Mouse (Mus musculus) MEL (cell line): Measurements from ENCODE around the gene Pls1. TPM values are rescaled to one million over a fixed set of nuclear protein-coding genes. Genes with fewer than 3 reads are reported as not detected.

Experiments used
- DNase-seq: peaks from one replicate; pipeline ENCODE4 v3.0.0; 2011; ENCODE audit warnings: low read depth, low spot score
- H3K27ac ChIP-seq: 2 replicates; pipeline ENCODE4 v1.5.1; 2012; ENCODE audit warnings: low read depth, mild to moderate bottlenecking, control low read depth, low read length, moderate library complexity; ENCODE audit not compliant: control insufficient read depth
- H3K27me3 ChIP-seq, 2 experiments: fragments of 150-350 bp in 1 of 2; sonication (generic) in 1 of 2; 2 replicates each; pipeline ENCODE4 v1.6.1; 2012; ENCODE audit warnings: low read length in 2 of 2, mild to moderate bottlenecking in 2 of 2, improper control_type of control experiment in 1 of 2, moderate library complexity in 1 of 2; ENCODE audit not compliant: insufficient read depth in 2 of 2, control insufficient read depth in 1 of 2
- H3K36me3 ChIP-seq, 2 experiments: 2 replicates each; pipeline ENCODE4 v1.6.1; 2012 to 2014; ENCODE audit warnings: low read length in 2 of 2, improper control_type of control experiment in 1 of 2, inconsistent platforms in 1 of 2, mild to moderate bottlenecking in 1 of 2; ENCODE audit not compliant: insufficient read depth in 2 of 2, control insufficient read depth in 1 of 2
- H3K4me1 ChIP-seq, 2 experiments: fragments of 150-350 bp in 1 of 2; sonication (generic) in 1 of 2; 2 replicates each; pipeline ENCODE4 v1.6.1; 2012; ENCODE audit warnings: low read length in 2 of 2, improper control_type of control experiment in 1 of 2, mild to moderate bottlenecking in 1 of 2; ENCODE audit not compliant: insufficient read depth in 2 of 2, control insufficient read depth in 1 of 2
- H3K4me3 ChIP-seq, 2 experiments: fragments of 150-350 bp in 1 of 2; sonication (generic) in 1 of 2; 2 replicates each; pipeline ENCODE4 v1.5.1; 2012; ENCODE audit warnings: low read depth in 2 of 2, low read length in 2 of 2, mild to moderate bottlenecking in 2 of 2, moderate library complexity in 2 of 2, control low read depth in 1 of 2, improper control_type of control experiment in 1 of 2; ENCODE audit not compliant: control insufficient read depth in 1 of 2, insufficient read depth in 1 of 2
- H3K79me2 ChIP-seq: 2 replicates; pipeline ENCODE4 v1.6.1; 2012; ENCODE audit warnings: mild to moderate bottlenecking, low read length, moderate library complexity; ENCODE audit not compliant: control insufficient read depth, poor library complexity, insufficient read depth
- H3K9ac ChIP-seq: 2 replicates; pipeline ENCODE4 v1.6.1; 2012; ENCODE audit warnings: low read depth, mild to moderate bottlenecking, control low read depth, low read length, moderate library complexity; ENCODE audit not compliant: control insufficient read depth, poor library complexity, severe bottlenecking
- H3K9me3 ChIP-seq: fragments of 150-350 bp; sonication (generic); replicated peaks from 2 replicates; pipeline ENCODE4 v1.6.1; 2012; ENCODE audit warnings: mild to moderate bottlenecking, low read length, improper control_type of control experiment, moderate library complexity; ENCODE audit not compliant: insufficient read depth
- CHD2 ChIP-seq: IDR thresholded peaks from 2 replicates; pipeline ENCODE4 v1.6.1; 2011; ENCODE audit warnings: low read length, improper control_type of control experiment
- CTCF ChIP-seq, 3 experiments: IDR thresholded peaks in 2 of 3; conservative IDR thresholded peaks in 1 of 3; 2 replicates each; pipeline ENCODE4 v1.5.1; 2011 to 2012; ENCODE audit warnings: low read length in 3 of 3, low read depth in 2 of 3, mild to moderate bottlenecking in 2 of 3, improper control_type of control experiment in 1 of 3, inconsistent platforms in 1 of 3, mixed read lengths in 1 of 3, moderate library complexity in 1 of 3; ENCODE audit not compliant: control insufficient read depth in 1 of 3, insufficient read depth in 1 of 3, poor library complexity in 1 of 3, severe bottlenecking in 1 of 3
- E2F4 ChIP-seq: IDR thresholded peaks from 2 replicates; pipeline ENCODE4 v1.6.1; 2011; ENCODE audit warnings: low read depth, low read length, improper control_type of control experiment, borderline replicate concordance
- ELF1 ChIP-seq: IDR thresholded peaks from 2 replicates; pipeline ENCODE4 v1.6.1; 2014; ENCODE audit warnings: low read depth, mild to moderate bottlenecking, inconsistent platforms, low read length, improper control_type of control experiment, moderate library complexity
- EP300 ChIP-seq, 2 experiments: IDR thresholded peaks; 2 replicates each; pipeline ENCODE4 v1.6.1; 2011; ENCODE audit warnings: improper control_type of control experiment in 2 of 2, low read length in 2 of 2, low read depth in 1 of 2, mild to moderate bottlenecking in 1 of 2
- GABPA ChIP-seq: IDR thresholded peaks from 2 replicates; pipeline ENCODE4 v1.6.1; 2012; ENCODE audit warnings: low read depth, mild to moderate bottlenecking, inconsistent platforms, low read length, improper control_type of control experiment, moderate library complexity
- GATA1 ChIP-seq: IDR thresholded peaks from 2 replicates; pipeline ENCODE4 v1.6.1; 2011; ENCODE audit warnings: low read depth, low read length, improper control_type of control experiment
- HCFC1 ChIP-seq: IDR thresholded peaks from 2 replicates; pipeline ENCODE4 v1.6.1; 2012; ENCODE audit warnings: low read depth, mild to moderate bottlenecking, inconsistent platforms, low read length, improper control_type of control experiment, moderate library complexity
- JUND ChIP-seq: IDR thresholded peaks from 2 replicates; pipeline ENCODE4 v1.6.1; 2011; ENCODE audit warnings: low read depth, mild to moderate bottlenecking, improper control_type of control experiment, low read length
- KAT2A ChIP-seq: conservative IDR thresholded peaks from 2 replicates; pipeline ENCODE4 v1.6.1; 2012; ENCODE audit warnings: low read depth, low read length, improper control_type of control experiment, inconsistent platforms
- MAFK ChIP-seq: IDR thresholded peaks from 2 replicates; pipeline ENCODE4 v1.6.1; 2011; ENCODE audit warnings: low read depth, mild to moderate bottlenecking, low read length, improper control_type of control experiment, borderline replicate concordance
- MYC ChIP-seq: IDR thresholded peaks from 2 replicates; pipeline ENCODE4 v1.6.1; 2011; ENCODE audit warnings: low read depth, mild to moderate bottlenecking, low read length, improper control_type of control experiment, moderate library complexity
- NRF1 ChIP-seq: IDR thresholded peaks from 2 replicates; pipeline ENCODE4 v1.6.1; 2014; ENCODE audit warnings: low read depth, mild to moderate bottlenecking, inconsistent platforms, low read length, improper control_type of control experiment, moderate library complexity; ENCODE audit not compliant: poor library complexity, insufficient read depth, severe bottlenecking
- POLR2A ChIP-seq, 2 experiments: IDR thresholded peaks; 2 replicates each; pipeline ENCODE4 v1.6.1; 2011 to 2012; ENCODE audit warnings: low read length in 2 of 2, mild to moderate bottlenecking in 2 of 2, control low read depth in 1 of 2, improper control_type of control experiment in 1 of 2, low read depth in 1 of 2, moderate library complexity in 1 of 2; ENCODE audit not compliant: control insufficient read depth in 1 of 2, insufficient read depth in 1 of 2, poor library complexity in 1 of 2
- POLR2AphosphoS5 ChIP-seq: IDR thresholded peaks from 2 replicates; pipeline ENCODE4 v1.6.1; 2012; ENCODE audit warnings: low read depth, borderline replicate concordance, mild to moderate bottlenecking, inconsistent platforms, low read length, moderate library complexity, mixed read lengths
- RAD21 ChIP-seq: IDR thresholded peaks from 2 replicates; pipeline ENCODE4 v1.6.1; 2011; ENCODE audit warnings: mild to moderate bottlenecking, low read depth, low read length, improper control_type of control experiment
- SIN3A ChIP-seq: IDR thresholded peaks from 2 replicates; pipeline ENCODE4 v1.6.1; 2012; ENCODE audit warnings: low read length, improper control_type of control experiment, inconsistent platforms
- TAL1 ChIP-seq: IDR thresholded peaks from 2 replicates; pipeline ENCODE4 v1.6.1; 2012; ENCODE audit warnings: mild to moderate bottlenecking, inconsistent platforms, low read length, moderate library complexity, mixed read lengths
- TBP ChIP-seq: IDR thresholded peaks from 2 replicates; pipeline ENCODE4 v1.8.0; 2011; ENCODE audit warnings: low read depth, low read length, improper control_type of control experiment
- TCF12 ChIP-seq: IDR thresholded peaks from 2 replicates; pipeline ENCODE4 v1.6.1; 2014; ENCODE audit warnings: low read depth, mild to moderate bottlenecking, inconsistent platforms, low read length, improper control_type of control experiment, moderate library complexity
- USF2 ChIP-seq, 2 experiments: IDR thresholded peaks; 2 replicates each; pipeline ENCODE4 v1.6.1; 2011 to 2012; ENCODE audit warnings: improper control_type of control experiment in 2 of 2, low read length in 2 of 2, borderline replicate concordance in 1 of 2, inconsistent platforms in 1 of 2, low read depth in 1 of 2, mild to moderate bottlenecking in 1 of 2; ENCODE audit not compliant: insufficient read depth in 1 of 2
- ZC3H11A ChIP-seq: IDR thresholded peaks from 2 replicates; pipeline ENCODE4 v1.6.1; 2012; ENCODE audit warnings: low read depth, mild to moderate bottlenecking, inconsistent platforms, low read length, improper control_type of control experiment
- ZNF384 ChIP-seq: IDR thresholded peaks from 2 replicates; pipeline ENCODE4 v1.6.1; 2012; ENCODE audit warnings: low read depth, mild to moderate bottlenecking, inconsistent platforms, low read length, improper control_type of control experiment
- polyA plus RNA-seq, 2 experiments: library from polyadenylated mRNA; stranded (reverse) in 1 of 2; unstranded in 1 of 2; fragments of >175 nt in 1 of 2; fragments of >200 nt in 1 of 2; gene quantifications; 2 replicates each; pipeline versions ENCODE4 v1.2.1 to v1.2.4; 2012; ENCODE audit warnings: low replicate concordance in 2 of 2, low read depth in 1 of 2; ENCODE audit not compliant: insufficient read length in 2 of 2, insufficient read depth in 1 of 2, missing spikeins in 1 of 2
- total RNA-seq: library from RNA; depleted of rRNA; stranded (reverse); fragments of 300-350 nt; gene quantifications from 2 replicates; pipeline ENCODE4 v1.2.3, GENCODE M21; 2012

Pls1 gene
- total and polyA plus RNA-seq, 3 experiments: 0.04 TPM; not detected in 2

DNA sequence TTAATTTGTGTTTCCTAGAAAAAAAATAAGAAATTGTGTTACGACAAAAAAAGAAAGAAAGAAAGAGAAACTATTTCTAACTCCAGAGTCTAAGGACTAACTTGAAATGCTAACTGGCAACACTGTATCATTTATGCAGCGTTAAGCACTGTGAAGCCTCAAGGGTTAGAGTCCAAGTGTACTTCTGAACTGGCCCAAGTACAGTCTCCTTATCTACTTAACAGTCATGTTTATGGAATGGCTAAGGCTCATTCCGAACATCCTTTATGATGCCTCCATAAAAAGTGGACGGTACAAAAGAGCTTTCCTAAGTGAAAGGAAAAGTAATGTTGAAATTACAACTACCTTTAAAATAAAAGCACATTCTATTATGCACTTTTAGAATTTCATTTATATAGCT, 29.4 kb downstream of the Pls1 start:
- Histone ChIP-seq H3K9ac (no peak overlapping the region), H3K9me3 (no peaks in the 10 kb centered on the region), H3K27me3 (no peaks in the 10 kb centered on the region; a peak in 1 of 4 replicates), H3K4me1 (0 out of 4 replicates have a peak, but pooled peaks cover 0 to 4% of the 10 kb centered on the region in 2 experiments), H3K4me3 (no peak overlapping the region), H3K36me3 (peaks cover 0 to 6% of the 10 kb centered on the region in 2 experiments; a peak in 2 of 4 replicates), H3K79me2 (no peaks in the 10 kb centered on the region), H3K27ac (no peak overlapping the region)
- TF ChIP-seq TAL1 (no peak), USF2 (IDR thresholded peaks at IDR 0.05; ENCODE audit: borderline replicate concordance in 1 of 2, insufficient read depth in 1 of 2, low read depth in 1 of 2, low read length in 2 of 2) (no peak), GABPA (no peak), TBP (no peak), POLR2AphosphoS5 (no peak), SIN3A (no peak), GATA1 (no peak), POLR2A (IDR thresholded peaks at IDR 0.05; ENCODE audit: control insufficient read depth in 1 of 2, insufficient read depth in 1 of 2, low read depth in 1 of 2, low read length in 2 of 2, poor library complexity in 1 of 2) (no peak), NRF1 (no peak), CHD2 (no peak), MAFK (no peak), JUND (no peak), E2F4 (no peak), KAT2A (no peak), ZC3H11A (no peak), HCFC1 (no peak)
- DNase-seq: no peak

DNA sequence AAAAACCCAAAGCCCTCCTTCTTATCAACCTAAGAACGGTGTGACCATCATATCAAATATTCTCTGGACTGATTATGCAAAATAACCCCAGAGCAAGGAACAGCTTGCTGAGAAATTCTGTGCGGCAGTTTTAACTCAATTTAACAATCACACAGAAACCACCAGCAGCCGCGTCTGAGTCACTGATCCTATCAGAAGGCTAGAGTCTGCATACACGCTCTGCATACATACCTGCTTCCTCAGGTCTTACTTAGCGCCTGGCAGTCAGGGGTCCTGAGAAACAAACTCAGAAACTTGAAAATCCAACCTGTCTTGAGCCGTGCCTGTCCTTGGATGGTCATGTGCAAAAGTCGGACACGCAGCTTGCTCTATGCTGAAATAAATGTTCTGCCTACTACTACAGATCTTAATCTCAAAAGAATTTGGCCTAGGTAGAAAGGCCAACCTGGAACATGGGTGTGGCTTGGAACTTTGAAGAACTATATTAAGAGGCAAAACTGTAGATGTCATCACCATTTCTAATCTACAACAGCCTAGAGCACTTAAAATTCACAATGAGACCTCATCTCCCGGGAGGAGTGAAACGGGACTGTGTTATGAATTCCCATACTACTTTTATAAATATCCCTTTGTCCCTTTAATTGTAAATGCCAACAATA, 30.0 kb downstream of the Pls1 start:
- Histone ChIP-seq H3K4me3 (no peak overlapping the region), H3K27ac (no peak overlapping the region), H3K79me2 (no peaks in the 10 kb centered on the region), H3K9ac (no peak overlapping the region), H3K27me3 (no peaks in the 10 kb centered on the region; a peak in 1 of 4 replicates), H3K9me3 (no peaks in the 10 kb centered on the region), H3K36me3 (peaks cover 0 to 6% of the 10 kb centered on the region in 2 experiments; a peak in 2 of 4 replicates), H3K4me1 (0 out of 4 replicates have a peak, but pooled peaks cover 0 to 4% of the 10 kb centered on the region in 2 experiments)
- TF ChIP-seq TCF12: no peak
- no peak for TF ChIP-seq CTCF (IDR thresholded peaks at IDR 0.05 in 2 of 3, conservative IDR thresholded peaks at IDR 0.05 in 1 of 3; ENCODE audit: control insufficient read depth in 1 of 3, insufficient read depth in 1 of 3, low read depth in 2 of 3, low read length in 3 of 3, poor library complexity in 1 of 3, severe bottlenecking in 1 of 3)
- no peak for TF ChIP-seq EP300 (IDR thresholded peaks at IDR 0.05; ENCODE audit: low read depth in 1 of 2, low read length in 2 of 2)
- TF ChIP-seq RAD21: no peak
- no peak for TF ChIP-seq MYC
- no peak for TF ChIP-seq ZNF384
- 0 out of 2 replicates have a peak, but pooled peaks have one; percentile 42 for TF ChIP-seq GATA1
- TF ChIP-seq ELF1: no peak
- peak; percentile 52 for DNase-seq
